Mouse (Mus musculus) CH12.LX (cell line): ENCODE data around the gene Atg10. TPM values are rescaled to one million over a fixed set of nuclear protein-coding genes. Genes with fewer than 3 reads are reported as not detected.

Experiments used
- DNase-seq: peaks from one replicate; pipeline ENCODE4 v3.0.0-alpha.2; 2013; ENCODE audit errors: extremely low read depth
- H3K27ac ChIP-seq: 2 replicates; pipeline ENCODE4 v1.5.1; 2012; ENCODE audit warnings: low read depth, mild to moderate bottlenecking, control low read depth, moderate library complexity; ENCODE audit not compliant: insufficient read depth
- H3K27me3 ChIP-seq: replicated peaks from 2 replicates; pipeline ENCODE3; 2012; ENCODE audit warnings: inconsistent platforms
- H3K36me3 ChIP-seq, 2 experiments: replicated peaks in 1 of 2; 2 replicates each; pipeline versions ENCODE3 to v1.6.1; 2012; ENCODE audit warnings: inconsistent platforms in 1 of 2, low read length in 1 of 2, mild to moderate bottlenecking in 1 of 2, mixed read lengths in 1 of 2, moderate library complexity in 1 of 2; ENCODE audit not compliant: control insufficient read depth in 1 of 2, insufficient read depth in 1 of 2
- H3K4me1 ChIP-seq, 2 experiments: 2 replicates each; pipeline ENCODE4 v1.6.1; 2012; ENCODE audit warnings: inconsistent platforms in 1 of 2, moderate library complexity in 1 of 2; ENCODE audit not compliant: insufficient read depth in 2 of 2, control insufficient read depth in 1 of 2
- H3K4me2 ChIP-seq: 2 replicates; pipeline ENCODE4 v1.6.1; 2012; ENCODE audit warnings: low read depth, mild to moderate bottlenecking, control low read depth; ENCODE audit not compliant: poor library complexity, insufficient read depth, severe bottlenecking
- H3K4me3 ChIP-seq, 3 experiments: fragments of 150-350 bp in 1 of 3; sonication (generic) in 1 of 3; replicated peaks in 1 of 3; 2 replicates each; pipeline versions ENCODE3 to v1.5.1; 2011 to 2012; ENCODE audit warnings: low read depth in 2 of 3, low read length in 2 of 3, mild to moderate bottlenecking in 2 of 3, moderate library complexity in 2 of 3, control low read depth in 1 of 3, improper control_type of control experiment in 1 of 3, inconsistent platforms in 1 of 3, mixed read lengths in 1 of 3; ENCODE audit not compliant: poor library complexity in 1 of 3
- H3K79me2 ChIP-seq: replicated peaks from 2 replicates; pipeline ENCODE4 v1.6.1; 2012; ENCODE audit warnings: mild to moderate bottlenecking, moderate library complexity; ENCODE audit not compliant: control insufficient read depth, poor library complexity, insufficient read depth, severe bottlenecking; ENCODE audit errors: extremely low read depth
- H3K9ac ChIP-seq: 2 replicates; pipeline ENCODE4 v1.6.1; 2012; ENCODE audit warnings: low read depth, mild to moderate bottlenecking, control low read depth, moderate library complexity; ENCODE audit not compliant: insufficient read depth
- H3K9me3 ChIP-seq: replicated peaks from 2 replicates; pipeline ENCODE3; 2012; ENCODE audit warnings: low read length, inconsistent platforms, mixed read lengths
- CHD1 ChIP-seq: IDR thresholded peaks from 2 replicates; pipeline ENCODE4 v1.6.1; 2012; ENCODE audit warnings: low read depth, low read length, improper control_type of control experiment, inconsistent platforms
- CTCF ChIP-seq, 2 experiments: IDR thresholded peaks in 1 of 2; conservative IDR thresholded peaks in 1 of 2; 2 replicates each; pipeline ENCODE4 v1.5.1; 2011 to 2012; ENCODE audit warnings: low read depth in 2 of 2, low read length in 2 of 2, improper control_type of control experiment in 1 of 2, inconsistent platforms in 1 of 2, mild to moderate bottlenecking in 1 of 2, moderate library complexity in 1 of 2
- HCFC1 ChIP-seq: IDR thresholded peaks from 2 replicates; pipeline ENCODE4 v1.6.1; 2012; ENCODE audit warnings: low read depth, mild to moderate bottlenecking, inconsistent platforms, low read length, improper control_type of control experiment
- KAT2A ChIP-seq: IDR thresholded peaks from 2 replicates; pipeline ENCODE4 v1.6.1; 2012; ENCODE audit warnings: low read length, improper control_type of control experiment, inconsistent platforms; ENCODE audit not compliant: insufficient replicate concordance
- MAX ChIP-seq: IDR thresholded peaks from 2 replicates; pipeline ENCODE4 v1.6.1; 2011; ENCODE audit warnings: low read length, improper control_type of control experiment
- NELFE ChIP-seq: IDR thresholded peaks from 2 replicates; pipeline ENCODE4 v1.6.1; 2011; ENCODE audit warnings: low read depth, low read length, improper control_type of control experiment
- NRF1 ChIP-seq: IDR thresholded peaks from 2 replicates; pipeline ENCODE4 v1.6.1; 2014; ENCODE audit warnings: low read depth, mild to moderate bottlenecking, inconsistent platforms, low read length, improper control_type of control experiment, moderate library complexity
- POLR2A ChIP-seq: IDR thresholded peaks from 2 replicates; pipeline ENCODE4 v1.6.1; 2011; ENCODE audit warnings: low read depth, mild to moderate bottlenecking, improper control_type of control experiment, low read length
- POLR2AphosphoS2 ChIP-seq: IDR thresholded peaks from 2 replicates; pipeline ENCODE4 v1.6.1; 2011; ENCODE audit warnings: low read depth, low read length, improper control_type of control experiment
- RAD21 ChIP-seq: IDR thresholded peaks from 2 replicates; pipeline ENCODE4 v1.6.1; 2011; ENCODE audit warnings: low read depth, mild to moderate bottlenecking, low read length, improper control_type of control experiment, moderate library complexity
- SMC3 ChIP-seq: IDR thresholded peaks from 2 replicates; pipeline ENCODE4 v1.6.1; 2011; ENCODE audit warnings: low read depth, low read length, improper control_type of control experiment
- TCF12 ChIP-seq: IDR thresholded peaks from 2 replicates; pipeline ENCODE4 v1.6.1; 2014; ENCODE audit warnings: low read depth, mild to moderate bottlenecking, inconsistent platforms, low read length, improper control_type of control experiment
- USF1 ChIP-seq: IDR thresholded peaks from 2 replicates; pipeline ENCODE4 v1.6.1; 2014; ENCODE audit warnings: low read depth, mild to moderate bottlenecking, inconsistent platforms, low read length, improper control_type of control experiment
- USF2 ChIP-seq: conservative IDR thresholded peaks from 2 replicates; pipeline ENCODE4 v1.6.1; 2011; ENCODE audit warnings: low read depth, low read length, improper control_type of control experiment
- ZNF384 ChIP-seq: IDR thresholded peaks from 2 replicates; pipeline ENCODE4 v1.6.1; 2012; ENCODE audit warnings: low read depth, low read length, improper control_type of control experiment, inconsistent platforms
- dilution Hi-C: fragments of 300-500 bp; cut with MboI; formaldehyde crosslinking; loops from 2 replicates; pipeline ENCODE4 v1.14.3; 2020; ENCODE audit warnings: low sequenced_read_pairs; ENCODE audit not compliant: extremely low pct_unique_long_range_greater_than_20kb, extremely low pct_ligation_motif_present
- in situ Hi-C: fragments of 300-500 bp; cut with MboI; formaldehyde crosslinking; loops from 3 replicates; pipeline ENCODE4 v1.14.3; 2019; ENCODE audit warnings: low sequenced_read_pairs, low pct_ligation_motif_present, low pct_unique_long_range_greater_than_20kb, mixed read lengths
- polyA plus RNA-seq: library from polyadenylated mRNA; unstranded; fragments of >175 nt; gene quantifications from 2 replicates; pipeline ENCODE4 v1.2.1, GENCODE M21; 2012; ENCODE audit warnings: low read depth; ENCODE audit not compliant: insufficient read length
- total RNA-seq, 2 experiments: library from RNA; depleted of rRNA; stranded (reverse); fragments of 300-350 nt in 1 of 2; fragments of >200 nt in 1 of 2; gene quantifications; 2 replicates each; pipeline ENCODE4 v1.2.3; 2012 to 2014

Atg10 gene
- total and polyA plus RNA-seq, 3 experiments, result 3.4 to 7.2 (median 4.2) TPM

- H3K4me2 ChIP-seq, result peak overlapping the region; percentile 59; the same call in 1 of the 2 replicates
- in situ Hi-C loops (no loop called here), dilution Hi-C loops (no loop called here)
- no peaks in the 10 kb centered on the region for H3K9me3 ChIP-seq
- no peaks in the 10 kb centered on the region for H3K36me3 ChIP-seq
- no peak for DNase-seq
- TF ChIP-seq TCF12 (no peak), CTCF (conservative IDR thresholded peaks at IDR 0.05 in 1 of 2, IDR thresholded peaks at IDR 0.05 in 1 of 2; ENCODE audit: low read depth in 2 of 2, low read length in 2 of 2) (no peak), RAD21 (no peak), NELFE (no peak), USF2 (no peak), NRF1 (no peak), POLR2AphosphoS2 (no peak), ZNF384 (no peak), POLR2A (no peak), USF1 (no peak), HCFC1 (no peak), MAX (no peak), CHD1 (no peak), KAT2A (no peak), SMC3 (no peak)
- no peak overlapping the region for H3K4me3 ChIP-seq
- H3K79me2 ChIP-seq, result no peaks in the 10 kb centered on the region
- H3K9ac ChIP-seq, result no peak overlapping the region
- H3K4me1 ChIP-seq, result no peaks in the 10 kb centered on the region
- no peaks in the 10 kb centered on the region for H3K27me3 ChIP-seq
- H3K27ac ChIP-seq, result no peak overlapping the region
Measured at GRCm38 (mm10) chr13:90885856-90886532, 337.8 kb downstream of the Atg10 start.

Other genes starting within 250 kb of the Atg10 start
- 1.8 and 1.9 TPM in 2 replicates for gene Ssbp2, start 236.3 kb upstream of the Atg10 start, total RNA-seq (2012; rRNA removed)
- 3.5 and 3.6 TPM in 2 replicates for gene Ssbp2, start 236.3 kb upstream of the Atg10 start, total RNA-seq (2014; rRNA removed)
- 1.9 and 2.8 TPM in 2 replicates for gene Ssbp2, start 236.3 kb upstream of the Atg10 start, polyA plus RNA-seq